ENCODE assay signal across 7 mouse cellular contexts in genomic region chr11:79022836-79023235, GRCm38 (mm10). TPM values are rescaled to one million over a fixed set of nuclear protein-coding genes. Genes with fewer than 3 reads are reported as not detected.
DNase-seq lines count a peak whose midpoint lies in the region; ATAC-seq and TF ChIP-seq lines count a peak whose summit lies in the region.

No protein-coding gene starts in this region.

- no peak for ATAC-seq in kidney, embryonic 14.5 days (ENCODE audit: low FRiP score, low TSS enrichment)
- no peak for ATAC-seq in embryonic facial prominence, embryonic 15.5 days (ENCODE audit: insufficient number of reproducible peaks, low FRiP score, low TSS enrichment, low read depth)

- H3K4me3 ChIP-seq in kidney, embryonic 14.5 days (ENCODE audit: low read length): no peak overlapping the region
- H3K4me3 ChIP-seq in bone marrow, adult 2 months (replicated peaks; ENCODE audit: control insufficient read depth, low read depth, low read length): peak overlapping the region; percentile 13
- H3K4me3 ChIP-seq in embryonic facial prominence, embryonic 15.5 days (replicated peaks): no peak overlapping the region
- no peak overlapping the region for H3K4me3 ChIP-seq in macrophage (ENCODE audit: inconsistent target)

- no peaks in the 10 kb centered on the region for H3K79me2 ChIP-seq in macrophage (ENCODE audit: inconsistent target)

- no peak for DNase-seq in kidney, adult 18-20 months
- DNase-seq in c-Kit-positive CD71-positive TER-119-positive erythroid progenitor cells, embryonic 14.5 days (ENCODE audit: low spot score): no peak
- DNase-seq in gastrocnemius, postnatal 36 days: no peak

- peaks cover 11% of the 10 kb centered on the region; the same call in 1 of the 2 replicates for H3K4me1 ChIP-seq in kidney, embryonic 14.5 days (ENCODE audit: control insufficient read depth, insufficient read depth, low read length)
- H3K4me1 ChIP-seq in bone marrow, adult 2 months (ENCODE audit: control insufficient read depth, insufficient read depth, low read length): peaks cover 8% of the 10 kb centered on the region; the same call in 1 of the 2 replicates
- peaks cover 16% of the 10 kb centered on the region for H3K4me1 ChIP-seq in embryonic facial prominence, embryonic 15.5 days

- 55% methylated on average over 4 of the region's 4 CpGs for WGBS in kidney, embryonic 14.5 days
- 14% methylated on average over 4 of the region's 4 CpGs for WGBS in bone marrow, adult 2 months
- WGBS in embryonic facial prominence, embryonic 15.5 days: 70% methylated on average over 4 of the region's 4 CpGs
- 20% methylated on average over 4 of the region's 4 CpGs for WGBS in macrophage (ENCODE audit: missing documents)

- TF ChIP-seq POLR2A in bone marrow, adult 2 months (IDR thresholded peaks at IDR 0.05; ENCODE audit: borderline replicate concordance, control insufficient read depth, low read depth, low read length): no peak

- intact Hi-C loops in gastrocnemius, postnatal 36 days (cut with DNase I): no loop called here

- H3K27me3 ChIP-seq in kidney, embryonic 14.5 days (ENCODE audit: control insufficient read depth, insufficient read depth, low read length): no peaks in the 10 kb centered on the region
- no peaks in the 10 kb centered on the region for H3K27me3 ChIP-seq in embryonic facial prominence, embryonic 15.5 days

- no peak for TF ChIP-seq CTCF in bone marrow, adult 2 months (IDR thresholded peaks at IDR 0.05; ENCODE audit: control insufficient read depth, insufficient read depth, low read length)

- H3K9me3 ChIP-seq in kidney, embryonic 14.5 days (ENCODE audit: control insufficient read depth, low read length): no peaks in the 10 kb centered on the region
- H3K9me3 ChIP-seq in embryonic facial prominence, embryonic 15.5 days (replicated peaks): no peaks in the 10 kb centered on the region

- no peak overlapping the region for H3K9ac ChIP-seq in kidney, embryonic 14.5 days (ENCODE audit: low read depth, low read length)
- no peak overlapping the region for H3K9ac ChIP-seq in embryonic facial prominence, embryonic 15.5 days

- peak overlapping the region; percentile 66 for H3K27ac ChIP-seq in kidney, embryonic 14.5 days (ENCODE audit: low read depth, low read length)
- H3K27ac ChIP-seq in bone marrow, adult 2 months (ENCODE audit: control insufficient read depth, insufficient read depth, low read depth, low read length, poor library complexity): peak overlapping the region; percentile 79
- H3K27ac ChIP-seq in embryonic facial prominence, embryonic 15.5 days (replicated peaks): peak overlapping the region; percentile 23
- peak overlapping the region; percentile 39 for H3K27ac ChIP-seq in macrophage

- 0 out of 2 replicates have a peak overlapping the region, but pooled peaks have one; percentile 0 for H3K4me2 ChIP-seq in kidney, embryonic 14.5 days (replicated peaks; ENCODE audit: low read depth, low read length)
- H3K4me2 ChIP-seq in embryonic facial prominence, embryonic 15.5 days (replicated peaks): 0 out of 2 replicates have a peak overlapping the region, but pooled peaks have one; percentile 30

- peaks cover 13% of the 10 kb centered on the region; the same call in 1 of the 2 replicates for H3K36me3 ChIP-seq in kidney, embryonic 14.5 days (ENCODE audit: control insufficient read depth, insufficient read depth, low read length)
- peaks cover 49% of the 10 kb centered on the region for H3K36me3 ChIP-seq in embryonic facial prominence, embryonic 15.5 days
- H3K36me3 ChIP-seq in macrophage (ENCODE audit: inconsistent target): 0 out of 2 replicates have a peak, but pooled peaks cover 4% of the 10 kb centered on the region

RNA-seq across cellular contexts. Expression of gene Lgals9, which starts 38.1 kb away (rescaled TPM):
- 24.6 and 26.4 TPM in 2 replicates for polyA plus RNA-seq in kidney, embryonic 14.5 days (2014; fragmentation: Nextera tagmentation; extraction: Ambion mirVana)
- polyA plus RNA-seq in bone marrow, adult 2 months (2011; ENCODE audit: insufficient read depth, insufficient read length, low replicate concordance, missing spikeins): 54.4 and 58.6 TPM in 2 replicates
- 47.8 and 49.8 TPM in 2 replicates for polyA plus RNA-seq in embryonic facial prominence, embryonic 15.5 days (2015; fragmentation: Nextera tagmentation; extraction: Ambion mirVana)
- total RNA-seq in macrophage (2018; cell fraction: chromatin; rRNA removed): 100 to 1,000 TPM in 16 of 26 experiments, 10 to 100 TPM in 10; 33.3 to 371 (median 145) TPM
- 100 to 1,000 TPM; 260 to 946 (median 518) TPM for total RNA-seq in macrophage (2018; cell fraction: cytosol; rRNA removed)
- total RNA-seq in macrophage (2018; cell fraction: nucleus; rRNA removed): 100 to 1,000 TPM in 21 of 26 experiments, 10 to 100 TPM in 5; 76.4 to 409 (median 272) TPM
- 323 to 421 TPM (median 415 TPM) in 3 replicates for polyA plus RNA-seq in macrophage (2018)
- total RNA-seq in gastrocnemius, postnatal 36 days (2021): 10 to 100 TPM in 1 of 2 experiments, 1 to 10 TPM in 1; 7.2 to 10.5 TPM

Comparison
In these comparisons a context has a peak if more than half of its experiments do, and no peak if none do; other contexts are left out.
1. H3K27ac ChIP-seq: peak in every context shown above with its lines; median percentile 79 in bone marrow, adult 2 months; 66 in kidney, embryonic 14.5 days; 39 in macrophage; 23 in embryonic facial prominence, embryonic 15.5 days.